Mouse (Mus musculus): ENCODE measurements around the gene Sfxn5. TPM values are rescaled to one million over a fixed set of nuclear protein-coding genes. Genes with fewer than 3 reads are reported as not detected.

The Sfxn5 gene
- total RNA-seq, 2 experiments from 2014 or later = 4.6 to 4.8 TPM

- peak; percentile 13 for DNase-seq (ENCODE audit: low spot score)
- intact Hi-C loops (cut with DNase I) = no loop called here
These were observed 82.4 kb downstream of the Sfxn5 start for GRCm38 (mm10) chr6:85250811-85251241.

- DNase-seq (ENCODE audit: low spot score) = no peak
- intact Hi-C loops (cut with DNase I) = no loop called here
These were observed 83.4 kb downstream of the Sfxn5 start for GRCm38 (mm10) chr6:85249821-85250220.

- intact Hi-C loops (cut with DNase I) = loop anchor here (5.0 kb wide), 1 partner anchor 77 kb away; no protein-coding TSS in a partner anchor
These were observed 94.2 kb downstream of the Sfxn5 start for GRCm38 (mm10) chr6:85239044-85239489.

GRCm38 (mm10) chr6:85237595-85238337 is 95.5 kb downstream of the Sfxn5 start:
- DNase-seq (ENCODE audit: low spot score) = no peak
- intact Hi-C loops (cut with DNase I) = loop anchor here (5.0 kb wide), 1 partner anchor 75 kb away; no protein-coding TSS in a partner anchor

More at GRCm38 (mm10) chr6:85239044-85239489, 94.2 kb downstream of the Sfxn5 start:
- peak; percentile 9 for DNase-seq (ENCODE audit: low spot score)

GRCm38 (mm10) chr6:85237001-85237400 is 96.2 kb downstream of the Sfxn5 start:
- intact Hi-C loops (cut with DNase I) = loop anchor here (5.0 kb wide), 1 partner anchor 75 kb away; no protein-coding TSS in a partner anchor

GRCm38 (mm10) chr6:85234796-85235195 is 98.4 kb downstream of the Sfxn5 start:
- no peak for DNase-seq (ENCODE audit: low spot score)
- intact Hi-C loops (cut with DNase I) = loop anchor here (5.0 kb wide), 1 partner anchor 72 kb away; no protein-coding TSS in a partner anchor

More at GRCm38 (mm10) chr6:85237001-85237400, 96.2 kb downstream of the Sfxn5 start:
- DNase-seq (ENCODE audit: low spot score) = no peak

GRCm38 (mm10) chr6:85232836-85233623 is 100.2 kb downstream of the Sfxn5 start:
- no peak for DNase-seq (ENCODE audit: low spot score)

GRCm38 (mm10) chr6:85232045-85232444 is 101.2 kb downstream of the Sfxn5 start:
- intact Hi-C loops (cut with DNase I) = no loop called here
- DNase-seq (ENCODE audit: low spot score) = no peak

More at GRCm38 (mm10) chr6:85232836-85233623, 100.2 kb downstream of the Sfxn5 start:
- intact Hi-C loops (cut with DNase I) = no loop called here

- intact Hi-C loops (cut with DNase I) = no loop called here
- no peak for DNase-seq (ENCODE audit: low spot score)
These were observed 101.8 kb downstream of the Sfxn5 start for GRCm38 (mm10) chr6:85231469-85231868.

GRCm38 (mm10) chr6:85230762-85231161 is 102.5 kb downstream of the Sfxn5 start:
- no peak for DNase-seq (ENCODE audit: low spot score)
- intact Hi-C loops (cut with DNase I) = no loop called here

- intact Hi-C loops (cut with DNase I) = no loop called here
- no peak for DNase-seq (ENCODE audit: low spot score)
These were observed 105.7 kb downstream of the Sfxn5 start for GRCm38 (mm10) chr6:85227520-85227919.

- no peak for DNase-seq (ENCODE audit: low spot score)
- intact Hi-C loops (cut with DNase I) = no loop called here
These were observed 106.7 kb downstream of the Sfxn5 start for GRCm38 (mm10) chr6:85226570-85226969.

- DNase-seq (ENCODE audit: low spot score) = no peak
- intact Hi-C loops (cut with DNase I) = no loop called here
These were observed 108.8 kb downstream of the Sfxn5 start for GRCm38 (mm10) chr6:85224442-85224891.

- no peak for DNase-seq (ENCODE audit: low spot score)
- intact Hi-C loops (cut with DNase I) = no loop called here
These were observed 109.6 kb downstream of the Sfxn5 start for GRCm38 (mm10) chr6:85223498-85224150.

GRCm38 (mm10) chr6:85222551-85222950 is 110.7 kb downstream of the Sfxn5 start:
- no peak for DNase-seq (ENCODE audit: low spot score)
- intact Hi-C loops (cut with DNase I) = no loop called here

GRCm38 (mm10) chr6:85220917-85221316 is 112.3 kb downstream of the Sfxn5 start:
- intact Hi-C loops (cut with DNase I) = no loop called here
- no peak for DNase-seq (ENCODE audit: low spot score)

GRCm38 (mm10) chr6:85219706-85220105 is 113.5 kb downstream of the Sfxn5 start:
- intact Hi-C loops (cut with DNase I) = no loop called here
- no peak for DNase-seq (ENCODE audit: low spot score)

GRCm38 (mm10) chr6:85218684-85219445 is 114.4 kb downstream of the Sfxn5 start:
- intact Hi-C loops (cut with DNase I) = no loop called here
- no peak for DNase-seq (ENCODE audit: low spot score)

GRCm38 (mm10) chr6:85218251-85218650 is 115.0 kb downstream of the Sfxn5 start:
- DNase-seq (ENCODE audit: low spot score) = no peak
- intact Hi-C loops (cut with DNase I) = no loop called here
